Mouse (Mus musculus): Measurements from ENCODE around the gene Bax.

Gene Bax

DNA sequence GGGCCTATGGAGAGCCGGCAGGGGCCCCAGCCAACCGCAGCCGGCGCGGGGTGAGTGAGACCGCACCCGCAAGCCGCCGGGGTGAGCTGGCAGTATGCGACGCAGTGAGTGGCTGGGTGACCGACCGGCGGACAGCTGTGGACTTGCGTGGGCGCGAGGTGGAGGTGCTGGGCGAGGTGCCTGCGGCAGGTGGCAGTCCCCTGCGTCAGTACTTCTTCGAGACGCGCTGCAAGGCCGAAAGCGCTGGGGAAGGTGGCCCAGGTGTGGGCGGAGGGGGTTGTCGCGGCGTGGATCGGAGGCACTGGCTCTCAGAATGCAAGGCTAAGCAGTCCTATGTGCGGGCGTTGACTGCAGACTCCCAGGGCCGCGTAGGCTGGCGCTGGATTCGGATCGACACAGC is 51.1 kb downstream of the Bax start:
- DNase-seq (ENCODE audit: low read depth, low spot score), result no peak

GRCm38 (mm10) chr7:45414740-45415224 is 51.9 kb downstream of the Bax start:
- DNase-seq (ENCODE audit: low read depth, low spot score), result no peak

- no peak for DNase-seq (ENCODE audit: low read depth, low spot score)
Measured at GRCm38 (mm10) chr7:45413864-45414739, 52.6 kb downstream of the Bax start.

DNA sequence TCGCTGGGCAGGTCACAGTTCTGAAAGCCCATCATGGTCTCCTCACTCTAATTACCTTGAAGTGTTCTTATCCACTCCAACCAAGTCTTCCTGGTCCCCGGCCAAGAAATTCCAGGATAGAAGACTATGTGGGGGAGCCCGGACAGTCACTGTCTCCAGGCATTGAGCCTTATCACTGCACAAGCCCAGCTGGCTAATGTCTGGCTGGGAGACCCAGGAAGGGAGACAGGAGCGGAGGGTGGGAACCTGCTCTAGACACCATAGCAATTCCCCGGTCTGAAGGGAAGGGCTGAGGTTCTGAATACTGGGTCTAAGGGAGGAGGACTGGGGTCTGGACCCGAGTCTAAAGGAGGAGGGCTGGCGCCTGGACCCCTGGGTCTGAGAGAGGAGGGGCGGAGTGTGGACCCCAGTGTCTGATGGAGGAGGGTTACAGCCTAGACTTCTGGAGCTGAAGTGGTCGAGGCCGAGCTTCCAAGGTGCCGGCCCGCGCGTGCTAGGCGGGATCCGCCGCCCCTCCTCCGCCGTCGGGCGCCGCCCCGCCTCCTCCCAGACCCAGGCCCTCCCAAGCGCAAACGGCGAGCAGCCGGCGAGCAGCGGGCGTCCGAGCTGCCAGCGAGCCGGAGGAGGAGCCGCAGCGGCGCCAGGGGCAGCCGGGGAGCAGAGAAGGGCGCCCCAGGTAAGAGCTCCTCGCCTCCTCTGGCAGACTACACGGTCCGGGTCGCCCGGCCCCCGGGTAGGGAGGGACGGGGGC is 53.4 kb downstream of the Bax start, which contains the start of gene Ntf5:
Ntf5 (plus strand) TSS at position 583 of the 751 bp plus-strand sequence.
- DNase-seq (ENCODE audit: low read depth, low spot score), result no peak

GRCm38 (mm10) chr7:45412421-45412820 is 54.3 kb downstream of the Bax start:
- DNase-seq (ENCODE audit: low read depth, low spot score), result no peak

Measured in brain, embryonic 18.5 days (tissue).